Mouse (Mus musculus) embryo, embryonic 10 days (tissue): ENCODE data around the gene Gm21866.
"Not testable (repeated sequence)": the region's sequence is repeated elsewhere in the genome, so short reads cannot be mapped to it uniquely, and the experiment has no call there.

Experiments used
- DNase-seq: peaks from one replicate; pipeline ENCODE4 v3.0.0-alpha.2; 2015; ENCODE audit warnings: low spot score

Gene Gm21866

DNA sequence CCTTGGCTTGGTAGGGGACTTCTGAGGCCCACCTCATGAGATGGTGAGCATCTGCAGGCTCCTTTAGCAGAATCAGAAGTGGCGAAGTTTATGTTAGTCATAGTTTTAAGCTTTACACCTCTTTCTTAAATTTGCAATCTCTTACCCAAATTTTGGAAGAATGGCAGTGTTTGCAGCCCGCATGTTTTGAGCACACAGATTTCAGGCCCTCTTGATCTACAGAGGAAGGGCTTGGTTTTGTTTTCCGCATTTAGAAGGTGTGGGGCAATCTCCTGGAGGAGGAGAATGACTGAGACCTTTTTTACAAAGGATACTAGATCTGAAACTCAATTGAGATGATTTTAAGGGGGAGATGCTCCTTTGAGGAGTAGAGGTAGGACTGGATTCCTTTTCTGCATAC, at the start of gene Gm21866:
Gene Gm21866 (minus strand): TSS at position 101 of the 400 bp plus-strand sequence.
- DNase-seq, result not testable (repeated sequence)

DNA sequence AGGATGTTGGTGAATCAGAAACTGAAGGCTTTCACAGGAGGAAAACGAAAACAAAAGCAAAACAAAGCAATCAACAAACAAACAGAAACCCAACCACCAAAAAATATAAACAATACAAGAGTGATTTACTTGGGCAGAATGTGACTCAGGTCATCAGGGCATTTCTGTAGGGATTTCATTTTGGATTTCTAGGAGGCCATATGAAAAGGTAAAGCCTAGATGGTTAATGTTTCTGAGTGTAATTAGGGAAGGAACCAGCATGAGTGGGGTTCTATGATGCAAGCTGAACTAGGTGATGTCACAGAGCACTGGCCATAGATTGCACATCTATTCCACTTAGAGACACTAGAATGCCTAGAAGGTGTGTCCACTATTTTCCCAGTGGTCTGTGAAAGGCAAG, 28.3 kb upstream of the Gm21866 start, which contains the start of gene Gm20773:
Gene Gm20773 (plus strand): TSS at position 301 of the 400 bp plus-strand sequence.
- not testable (repeated sequence) for DNase-seq
